ENCODE assay signal across 11 mouse cellular contexts in the genomic region with DNA sequence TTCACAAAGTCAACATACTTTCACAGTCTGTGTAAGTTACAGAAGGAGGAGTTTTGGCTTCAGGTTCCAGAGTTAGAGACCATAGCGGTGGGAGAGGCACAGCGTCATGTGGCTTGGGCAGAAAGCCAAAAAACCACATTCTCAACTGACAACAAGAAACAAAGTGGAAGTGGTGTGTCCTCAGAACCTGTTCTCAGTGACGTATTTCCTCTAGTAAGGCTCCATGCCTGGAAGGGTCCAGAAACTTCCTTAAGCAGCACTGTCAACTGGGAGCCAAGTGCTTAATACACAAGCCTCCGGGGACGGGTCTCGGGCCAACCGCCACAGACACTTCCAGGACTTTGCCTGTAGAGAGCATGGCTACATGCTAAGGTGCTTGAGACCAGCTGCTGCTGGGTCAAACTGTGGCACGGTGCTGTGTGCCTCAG.
DNase-seq lines count a peak whose midpoint lies in the region; ATAC-seq and TF ChIP-seq lines count a peak whose summit lies in the region.
"Had no signal": no experiment of that assay in that cellular context is flagged by ENCODE, and none has a peak within 500 bp of the region (broad histone marks: within the 10 kb centered on the region; RNA-seq: fewer than 3 reads in every experiment).

No protein-coding gene starts in this region.

- no peaks in the 10 kb centered on the region for H3K9me3 ChIP-seq in intestine, embryonic 15.5 days
- no peaks in the 10 kb centered on the region for H3K9me3 ChIP-seq in intestine, postnatal 0 days (ENCODE audit: control insufficient read depth)
- no peaks in the 10 kb centered on the region for H3K9me3 ChIP-seq in hindbrain, embryonic 10.5 days
- H3K9me3 ChIP-seq: heart, embryonic 15.5 days; liver, embryonic 15.5 days had no signal

- no peak for TF ChIP-seq CTCF in intestine, postnatal 0 days (IDR thresholded peaks at IDR 0.05; ENCODE audit: low read depth)
- TF ChIP-seq CTCF in kidney, adult 2 months (conservative IDR thresholded peaks at IDR 0.05; ENCODE audit: insufficient read depth, insufficient read length, low read depth, low read length): no peak

- no peak overlapping the region for H3K4me2 ChIP-seq in intestine, embryonic 15.5 days (replicated peaks)
- no peak overlapping the region for H3K4me2 ChIP-seq in intestine, postnatal 0 days (replicated peaks; ENCODE audit: low read depth)
- H3K4me2 ChIP-seq: heart, embryonic 15.5 days; liver, embryonic 15.5 days had no signal

- peak; percentile 31; the same call in 1 of the 2 replicates for ATAC-seq in intestine, embryonic 15.5 days
- no peak for ATAC-seq in intestine, postnatal 0 days
- ATAC-seq: Patski had no signal

- no peaks in the 10 kb centered on the region for H3K27me3 ChIP-seq in intestine, embryonic 15.5 days (replicated peaks)
- H3K27me3 ChIP-seq in intestine, postnatal 0 days (replicated peaks; ENCODE audit: control insufficient read depth, insufficient read depth, low read length): no peaks in the 10 kb centered on the region
- no peaks in the 10 kb centered on the region for H3K27me3 ChIP-seq in kidney, adult 2 months (replicated peaks; ENCODE audit: control insufficient read depth, insufficient read depth, low read length)
- no peaks in the 10 kb centered on the region for H3K27me3 ChIP-seq in hindbrain, embryonic 10.5 days (ENCODE audit: insufficient read depth, poor library complexity, severe bottlenecking)
- H3K27me3 ChIP-seq: heart, embryonic 15.5 days; liver, embryonic 15.5 days; Patski had no signal

- DNase-seq in NIH3T3 (ENCODE audit: low read depth): peak; percentile 29
- DNase-seq in kidney, adult 2 months: peak; percentile 17
- peak; percentile 11 to 53 for DNase-seq in natural killer cell, adult 2 months (ENCODE audit: low spot score in 2 of 2)
- no peak for DNase-seq in right cerebral cortex, postnatal 14 days
- DNase-seq in retina, embryonic 14.5 days (ENCODE audit: low spot score): no peak
- no peak for DNase-seq in hindbrain, embryonic 10.5 days (ENCODE audit: low spot score)

- 55% methylated on average over 8 of the region's 8 CpGs for WGBS in intestine, embryonic 15.5 days
- 65% methylated on average over 8 of the region's 8 CpGs for WGBS in intestine, postnatal 0 days
- 33% methylated on average over 8 of the region's 8 CpGs for WGBS in kidney, adult 2 months
- WGBS in hindbrain, embryonic 10.5 days: 88% methylated on average over 8 of the region's 8 CpGs

- no peak overlapping the region for H3K4me3 ChIP-seq in intestine, embryonic 15.5 days (replicated peaks)
- H3K4me3 ChIP-seq in intestine, postnatal 0 days (ENCODE audit: low read depth, low read length): no peak overlapping the region
- no peak overlapping the region for H3K4me3 ChIP-seq in kidney, adult 2 months (ENCODE audit: insufficient read depth, low read depth, low read length)
- H3K4me3 ChIP-seq in hindbrain, embryonic 10.5 days: no peak overlapping the region
- H3K4me3 ChIP-seq: heart, embryonic 15.5 days; liver, embryonic 15.5 days had no signal

- H3K36me3 ChIP-seq in intestine, embryonic 15.5 days: no peaks in the 10 kb centered on the region
- no peaks in the 10 kb centered on the region for H3K36me3 ChIP-seq in intestine, postnatal 0 days (ENCODE audit: control insufficient read depth, insufficient read depth)
- H3K36me3 ChIP-seq in kidney, adult 2 months (ENCODE audit: control insufficient read depth, insufficient read depth, low read length): no peaks in the 10 kb centered on the region
- no peaks in the 10 kb centered on the region for H3K36me3 ChIP-seq in hindbrain, embryonic 10.5 days
- H3K36me3 ChIP-seq: heart, embryonic 15.5 days; liver, embryonic 15.5 days had no signal

- 0 out of 2 replicates have a peak, but pooled peaks cover 4% of the 10 kb centered on the region for H3K4me1 ChIP-seq in intestine, embryonic 15.5 days (replicated peaks)
- no peaks in the 10 kb centered on the region for H3K4me1 ChIP-seq in intestine, postnatal 0 days (replicated peaks; ENCODE audit: control insufficient read depth, insufficient read depth, low read length)
- H3K4me1 ChIP-seq in kidney, adult 2 months (ENCODE audit: control insufficient read depth, insufficient read depth, low read length): no peaks in the 10 kb centered on the region
- H3K4me1 ChIP-seq in hindbrain, embryonic 10.5 days (replicated peaks): 0 out of 2 replicates have a peak, but pooled peaks cover 8% of the 10 kb centered on the region
- H3K4me1 ChIP-seq: liver, embryonic 15.5 days had no signal

- H3K27ac ChIP-seq in intestine, embryonic 15.5 days: no peak overlapping the region
- H3K27ac ChIP-seq in intestine, postnatal 0 days (ENCODE audit: low read depth, low read length): no peak overlapping the region; the same call in 1 of the 2 replicates
- no peak overlapping the region for H3K27ac ChIP-seq in kidney, adult 2 months (ENCODE audit: insufficient read depth, low read depth, low read length)
- H3K27ac ChIP-seq in hindbrain, embryonic 10.5 days: no peak overlapping the region
- H3K27ac ChIP-seq: heart, embryonic 15.5 days; liver, embryonic 15.5 days had no signal

- no peak for TF ChIP-seq POLR2A in kidney, adult 2 months (IDR thresholded peaks at IDR 0.05; ENCODE audit: low read depth, low read length)

- H3K9ac ChIP-seq in intestine, embryonic 15.5 days: no peak overlapping the region
- H3K9ac ChIP-seq in intestine, postnatal 0 days (ENCODE audit: low read depth, low read length): no peak overlapping the region
- H3K9ac ChIP-seq: heart, embryonic 15.5 days; liver, embryonic 15.5 days had no signal

Comparison
In these comparisons a context has a peak if more than half of its experiments do, and no peak if none do; other contexts are left out.
1. DNase-seq: peak in NIH3T3 (single experiment), kidney, adult 2 months (single experiment) and natural killer cell, adult 2 months (2 of 2); none in right cerebral cortex, postnatal 14 days (single experiment), retina, embryonic 14.5 days (single experiment) and hindbrain, embryonic 10.5 days (single experiment).